Mouse (Mus musculus) MEL (cell line): ENCODE data around the gene Fdxacb1.

Experiments used
- CHD2 ChIP-seq: IDR thresholded peaks from 2 replicates; pipeline ENCODE4 v1.6.1; 2011; ENCODE audit warnings: low read length, improper control_type of control experiment
- CTCF ChIP-seq, 3 experiments: IDR thresholded peaks in 2 of 3; conservative IDR thresholded peaks in 1 of 3; 2 replicates each; pipeline ENCODE4 v1.5.1; 2011 to 2012; ENCODE audit warnings: low read length in 3 of 3, low read depth in 2 of 3, mild to moderate bottlenecking in 2 of 3, improper control_type of control experiment in 1 of 3, inconsistent platforms in 1 of 3, mixed read lengths in 1 of 3, moderate library complexity in 1 of 3; ENCODE audit not compliant: control insufficient read depth in 1 of 3, insufficient read depth in 1 of 3, poor library complexity in 1 of 3, severe bottlenecking in 1 of 3
- EP300 ChIP-seq, 2 experiments: IDR thresholded peaks; 2 replicates each; pipeline ENCODE4 v1.6.1; 2011; ENCODE audit warnings: improper control_type of control experiment in 2 of 2, low read length in 2 of 2, low read depth in 1 of 2, mild to moderate bottlenecking in 1 of 2
- ETS1 ChIP-seq: IDR thresholded peaks from 2 replicates; pipeline ENCODE4 v1.6.1; 2012; ENCODE audit warnings: low read depth, mild to moderate bottlenecking, inconsistent platforms, low read length, improper control_type of control experiment, moderate library complexity
- HCFC1 ChIP-seq: IDR thresholded peaks from 2 replicates; pipeline ENCODE4 v1.6.1; 2012; ENCODE audit warnings: low read depth, mild to moderate bottlenecking, inconsistent platforms, low read length, improper control_type of control experiment, moderate library complexity
- MAFK ChIP-seq: IDR thresholded peaks from 2 replicates; pipeline ENCODE4 v1.6.1; 2011; ENCODE audit warnings: low read depth, mild to moderate bottlenecking, low read length, improper control_type of control experiment, borderline replicate concordance
- MAX ChIP-seq: IDR thresholded peaks from 2 replicates; pipeline ENCODE4 v1.6.1; 2011; ENCODE audit warnings: low read length, improper control_type of control experiment
- POLR2A ChIP-seq, 2 experiments: IDR thresholded peaks; 2 replicates each; pipeline ENCODE4 v1.6.1; 2011 to 2012; ENCODE audit warnings: low read length in 2 of 2, mild to moderate bottlenecking in 2 of 2, control low read depth in 1 of 2, improper control_type of control experiment in 1 of 2, low read depth in 1 of 2, moderate library complexity in 1 of 2; ENCODE audit not compliant: control insufficient read depth in 1 of 2, insufficient read depth in 1 of 2, poor library complexity in 1 of 2
- POLR2AphosphoS5 ChIP-seq: IDR thresholded peaks from 2 replicates; pipeline ENCODE4 v1.6.1; 2012; ENCODE audit warnings: low read depth, borderline replicate concordance, mild to moderate bottlenecking, inconsistent platforms, low read length, moderate library complexity, mixed read lengths
- TAL1 ChIP-seq: IDR thresholded peaks from 2 replicates; pipeline ENCODE4 v1.6.1; 2012; ENCODE audit warnings: mild to moderate bottlenecking, inconsistent platforms, low read length, moderate library complexity, mixed read lengths
- USF1 ChIP-seq: IDR thresholded peaks from 2 replicates; pipeline ENCODE4 v1.6.1; 2014; ENCODE audit warnings: low read depth, mild to moderate bottlenecking, inconsistent platforms, low read length, improper control_type of control experiment, moderate library complexity

- TF ChIP-seq POLR2AphosphoS5 (no peak), CTCF (IDR thresholded peaks at IDR 0.05 in 2 of 3, conservative IDR thresholded peaks at IDR 0.05 in 1 of 3; ENCODE audit: control insufficient read depth in 1 of 3, insufficient read depth in 1 of 3, low read depth in 2 of 3, low read length in 3 of 3, poor library complexity in 1 of 3, severe bottlenecking in 1 of 3) (no peak), MAX (no peak), POLR2A (IDR thresholded peaks at IDR 0.05; ENCODE audit: control insufficient read depth in 1 of 2, insufficient read depth in 1 of 2, low read depth in 1 of 2, low read length in 2 of 2, poor library complexity in 1 of 2) (no peak), EP300 (IDR thresholded peaks at IDR 0.05; ENCODE audit: low read depth in 1 of 2, low read length in 2 of 2) (no peak), TAL1 (no peak), ETS1 (no peak), CHD2 (no peak), HCFC1 (no peak), MAFK (no peak), USF1 (no peak)
Observed at GRCm38 (mm10) chr9:50727925-50728651, 39.9 kb upstream of the Fdxacb1 start.
